Mouse (Mus musculus): ENCODE data around the gene Hmga1. TPM values are rescaled to one million over a fixed set of nuclear protein-coding genes. Genes with fewer than 3 reads are reported as not detected.

The Hmga1 gene
- total RNA-seq, 2 experiments from 2014 or later: 35.1 to 35.6 TPM

DNA sequence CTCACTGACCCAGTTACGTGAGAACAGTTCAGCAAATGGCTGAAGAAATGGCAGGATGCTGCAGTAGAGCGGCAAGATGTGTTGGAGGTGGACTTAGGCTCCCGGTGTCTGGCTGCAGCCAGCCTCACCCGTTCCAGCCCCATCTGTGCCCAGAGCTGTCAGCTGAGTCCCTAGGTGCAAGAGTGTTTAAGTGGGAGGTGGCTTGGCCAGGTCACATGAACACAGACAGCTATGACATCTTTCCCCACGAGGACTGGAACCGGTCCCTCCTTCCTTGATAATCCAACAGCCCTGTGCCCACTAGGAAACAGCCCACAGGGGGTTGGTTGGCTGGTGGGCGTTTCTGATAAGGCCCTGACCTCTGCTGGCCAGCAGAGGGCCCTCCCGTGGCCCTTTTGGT lies 28.3 kb upstream of the Hmga1 start:
- no peak for DNase-seq (ENCODE audit: low spot score in 2 of 2)

DNA sequence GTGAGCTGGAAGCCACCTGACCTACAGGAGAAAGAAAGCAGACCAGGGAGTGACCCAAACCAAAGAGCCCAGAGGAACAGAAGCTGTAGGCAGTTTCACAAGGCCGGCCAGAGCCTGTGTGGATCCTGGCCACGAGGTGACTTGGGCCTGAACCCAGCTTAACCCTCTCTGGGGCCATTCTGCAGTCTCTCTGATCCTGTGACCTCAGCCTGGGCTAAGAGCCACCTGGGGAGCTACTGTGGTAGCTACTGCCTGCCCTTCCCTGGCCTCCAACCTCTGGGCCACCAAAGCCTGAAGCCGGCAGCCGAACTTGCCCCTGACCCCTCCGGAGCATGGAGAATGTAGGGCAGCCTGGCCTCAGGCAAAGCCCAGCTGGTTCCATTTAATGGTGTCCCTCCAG lies 27.5 kb upstream of the Hmga1 start:
- no peak for DNase-seq (ENCODE audit: low spot score in 2 of 2)

DNA sequence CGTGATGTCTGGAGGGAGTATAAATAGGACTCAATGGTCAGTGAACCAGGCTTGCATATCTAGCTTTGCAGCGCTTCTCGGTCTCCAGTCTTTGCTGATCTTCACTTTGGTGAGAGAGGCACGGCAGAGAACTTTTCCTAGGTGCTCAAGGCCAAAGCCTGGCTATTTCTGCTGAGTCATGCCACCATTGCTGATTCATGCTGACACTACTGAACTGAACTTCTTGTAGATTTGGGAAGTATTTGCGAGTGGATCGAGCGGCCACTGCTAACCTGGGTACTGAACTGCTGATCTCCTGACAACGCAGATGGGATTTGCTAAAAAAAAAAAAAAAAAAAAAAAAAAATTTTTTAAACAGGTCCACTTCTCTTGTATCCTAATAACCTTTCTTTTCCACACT lies 24.2 kb upstream of the Hmga1 start:
- no peak for DNase-seq (ENCODE audit: low spot score in 2 of 2)

DNA sequence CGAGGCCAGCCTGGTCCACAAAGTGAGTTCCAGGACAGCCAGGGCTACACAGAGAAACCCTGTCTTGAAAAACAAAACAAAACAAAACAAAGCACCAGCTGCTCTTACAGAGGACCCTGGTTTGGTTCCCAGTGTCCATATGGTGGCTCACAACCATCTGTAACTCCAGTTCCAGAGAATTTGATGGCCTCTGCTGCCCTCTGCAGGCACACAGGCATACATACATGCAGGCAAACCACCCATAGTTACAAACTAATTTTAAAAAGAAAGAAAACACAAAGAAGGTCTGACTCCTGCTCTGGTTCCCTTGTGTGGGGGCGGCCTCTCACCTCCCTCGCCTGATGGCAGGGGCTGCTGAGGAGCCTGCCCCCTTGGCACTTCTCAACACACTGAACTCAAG lies 22.9 kb upstream of the Hmga1 start:
- no peak for DNase-seq (ENCODE audit: low spot score in 2 of 2)

DNA sequence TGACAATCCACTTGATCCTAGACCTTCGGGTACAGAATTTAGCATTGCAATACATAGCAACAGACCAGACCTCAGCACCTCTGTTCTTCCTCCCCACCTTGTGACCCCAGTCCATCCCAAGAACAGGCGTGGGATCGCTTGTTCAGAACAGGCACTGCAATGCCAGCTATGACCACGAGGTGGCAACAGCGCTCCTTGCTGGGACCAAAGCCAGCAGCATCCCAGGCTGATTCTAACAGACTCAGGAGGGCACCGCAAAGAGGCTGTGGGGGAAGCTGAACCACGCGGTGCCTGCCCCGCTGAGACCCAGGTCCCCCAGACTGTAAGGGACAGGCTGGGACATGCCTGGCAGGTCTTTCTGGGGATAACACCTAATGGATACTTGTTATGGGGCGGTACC lies 21.6 kb upstream of the Hmga1 start:
- peak; percentile 96 for DNase-seq (ENCODE audit: low spot score in 2 of 2)

DNA sequence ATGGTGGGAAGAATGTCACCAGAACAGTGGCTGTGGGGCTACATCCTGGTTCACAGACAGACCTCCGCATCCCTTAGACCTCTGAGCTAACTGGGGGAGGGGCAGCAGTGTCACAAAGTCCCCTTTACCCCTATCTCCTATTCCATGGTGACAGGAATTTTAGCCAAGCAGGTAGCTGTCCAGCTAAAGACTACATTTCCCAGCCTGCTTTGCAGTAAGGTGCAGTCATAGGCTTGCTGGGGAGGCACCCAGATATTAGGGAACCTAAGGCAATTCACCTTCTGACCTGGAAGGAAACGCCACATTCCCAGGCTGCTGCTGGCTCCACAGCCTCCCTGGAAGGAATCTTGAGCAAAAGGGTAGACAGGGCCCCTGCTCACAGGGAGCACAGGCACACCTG lies 15.0 kb upstream of the Hmga1 start:
- DNase-seq (ENCODE audit: low spot score in 2 of 2): no peak

- no peak for DNase-seq (ENCODE audit: low spot score in 2 of 2)
Measured at GRCm38 (mm10) chr17:27541984-27542383, 14.3 kb upstream of the Hmga1 start.

DNA sequence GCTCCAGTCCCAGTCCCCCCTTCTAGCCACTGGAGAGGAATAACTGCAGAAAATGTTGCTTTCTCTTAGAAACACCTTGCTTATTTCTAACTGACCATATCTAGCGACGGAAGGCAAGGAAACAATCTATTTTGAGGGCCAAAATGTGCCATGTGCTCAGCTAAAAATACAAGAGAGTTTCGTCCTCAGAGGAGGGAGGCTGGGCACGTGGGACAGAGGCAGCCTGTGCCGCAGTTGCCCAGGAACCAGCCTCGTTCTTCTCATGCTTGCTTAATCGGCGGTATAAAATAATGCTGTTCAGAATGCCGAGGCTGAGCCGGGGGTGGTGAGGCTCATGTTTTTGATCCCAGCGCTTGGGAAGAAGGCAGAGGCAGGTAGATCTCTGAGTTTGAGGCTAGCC lies 11.7 kb upstream of the Hmga1 start:
- no peak for DNase-seq (ENCODE audit: low spot score in 2 of 2)

DNA sequence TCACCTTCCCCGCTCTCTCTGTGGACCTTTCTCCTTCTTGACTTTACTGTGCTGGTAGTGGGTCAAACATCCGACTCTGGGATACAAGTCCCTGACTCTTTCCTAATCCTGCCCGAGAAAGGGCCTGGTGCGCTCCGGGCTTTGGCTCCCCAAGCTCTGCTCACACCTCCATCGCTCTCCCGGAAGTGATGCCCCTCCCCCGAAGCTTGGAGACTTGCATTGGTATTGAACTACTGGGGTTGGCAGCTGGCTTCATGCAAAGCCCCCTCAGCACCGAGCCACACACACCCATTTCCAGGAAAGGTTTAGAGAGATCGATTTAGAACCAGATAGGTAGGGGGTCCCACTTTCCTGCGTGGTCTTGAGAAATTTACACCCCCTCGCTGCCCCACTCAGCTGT lies 10.3 kb upstream of the Hmga1 start:
- no peak for DNase-seq (ENCODE audit: low spot score in 2 of 2)

DNA sequence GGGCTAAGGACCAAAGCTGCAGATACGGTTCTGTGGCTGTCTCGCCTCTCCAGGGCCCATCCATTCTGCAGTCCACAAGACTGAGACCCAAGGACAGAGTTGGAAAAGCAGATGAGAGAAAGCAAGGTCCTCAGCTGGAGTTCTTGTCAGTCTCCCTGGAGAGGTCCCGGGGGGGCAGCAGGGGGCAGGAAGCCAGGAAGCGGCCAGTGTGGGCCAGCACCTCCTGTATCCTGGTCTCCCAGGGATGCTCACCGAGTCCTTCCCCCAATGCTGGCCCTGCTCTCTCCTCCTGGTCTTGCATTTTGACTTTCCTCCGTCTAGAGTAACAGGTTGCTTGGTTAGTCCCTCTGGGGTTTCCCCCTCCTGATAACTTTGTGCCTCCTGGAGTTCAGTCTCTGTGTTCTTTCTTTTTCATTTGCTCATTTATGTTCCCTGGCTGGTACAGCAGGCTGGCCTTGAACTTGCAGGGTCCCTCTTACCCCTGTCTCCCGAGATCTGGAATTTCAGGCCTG lies 9.7 kb upstream of the Hmga1 start:
- no peak for DNase-seq (ENCODE audit: low spot score in 2 of 2)

GRCm38 (mm10) chr17:27547253-27547868 lies 8.9 kb upstream of the Hmga1 start:
- DNase-seq (ENCODE audit: low spot score in 2 of 2): peak in 1 of 2 experiments; percentile 8

- peak; percentile 49 to 54 for DNase-seq (ENCODE audit: low spot score in 2 of 2)
Measured at GRCm38 (mm10) chr17:27549234-27549633, 7.1 kb upstream of the Hmga1 start.

DNA sequence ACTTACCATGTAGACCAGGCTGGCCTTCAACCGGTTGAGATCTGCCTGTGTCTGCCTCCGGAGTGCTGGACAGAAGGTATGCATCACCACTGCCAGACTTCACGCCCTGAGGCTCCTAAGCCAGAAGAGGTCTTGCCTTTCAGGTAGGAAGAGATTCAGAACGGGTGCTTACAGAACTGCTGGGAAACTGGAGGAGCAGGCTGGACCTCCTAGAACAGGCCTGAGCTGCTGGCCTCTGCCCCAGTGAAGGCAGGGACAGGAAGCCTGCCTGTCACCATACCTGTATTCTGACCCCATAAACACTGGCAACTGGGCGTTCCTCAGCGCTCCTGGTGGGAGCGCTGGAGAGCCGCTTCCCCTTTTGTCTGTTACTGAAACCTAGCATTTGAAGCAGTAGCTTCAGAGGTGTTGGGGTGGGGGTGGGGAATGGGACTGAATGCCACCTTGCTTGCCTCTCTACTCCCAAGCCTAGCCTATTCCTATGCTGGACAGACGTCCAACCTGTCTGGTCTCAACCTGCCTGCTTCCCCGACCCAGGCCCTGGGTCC lies 4.8 kb upstream of the Hmga1 start:
- no peak for DNase-seq (ENCODE audit: low spot score in 2 of 2)

- peak in 1 of 2 experiments; percentile 48 for DNase-seq (ENCODE audit: low spot score in 2 of 2)
Measured at GRCm38 (mm10) chr17:27552215-27553201, 3.8 kb upstream of the Hmga1 start.

DNA sequence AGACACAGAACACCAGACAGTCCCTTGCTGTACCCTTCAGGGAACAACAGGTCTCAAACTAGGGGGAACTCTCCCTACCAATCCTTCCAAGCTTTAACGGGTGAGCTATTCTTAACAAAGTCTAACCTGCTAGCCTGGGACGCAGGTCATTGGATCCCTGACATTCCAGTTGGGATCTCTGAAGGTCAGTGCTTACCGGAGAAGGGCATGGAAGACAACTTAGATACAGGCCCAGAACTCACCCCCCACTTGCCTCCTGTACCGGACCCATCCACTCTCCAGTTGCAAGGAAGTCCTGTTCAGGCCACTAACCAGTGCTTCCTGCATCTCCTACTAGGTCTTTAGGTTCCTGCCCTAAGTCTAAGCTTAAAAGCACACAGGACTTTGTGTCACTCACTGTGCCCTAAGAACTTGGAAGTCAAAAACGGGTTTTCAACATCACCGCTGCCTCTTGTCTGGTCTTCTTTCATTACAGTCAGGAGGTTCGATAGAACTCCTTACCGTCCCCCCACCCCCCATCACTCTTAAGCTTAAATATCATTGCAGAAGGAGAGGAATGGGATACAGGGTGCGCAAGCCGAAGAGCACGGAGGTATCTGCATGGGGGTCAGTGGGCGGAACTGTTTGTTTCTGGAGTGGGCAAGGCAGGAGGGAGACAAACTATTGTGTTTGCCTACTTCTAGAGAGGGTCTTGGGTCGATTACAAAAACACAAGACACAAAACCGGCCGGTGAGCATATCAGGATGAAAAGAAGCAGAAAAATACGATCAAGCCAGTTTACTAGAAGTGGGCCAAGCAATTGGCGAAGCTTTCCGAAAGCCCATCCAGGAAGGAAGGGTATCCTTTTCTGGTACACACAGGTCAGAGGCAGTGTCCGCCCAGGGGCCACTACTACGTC lies 2.0 kb upstream of the Hmga1 start:
- no peak for DNase-seq (ENCODE audit: low spot score in 2 of 2)

DNA sequence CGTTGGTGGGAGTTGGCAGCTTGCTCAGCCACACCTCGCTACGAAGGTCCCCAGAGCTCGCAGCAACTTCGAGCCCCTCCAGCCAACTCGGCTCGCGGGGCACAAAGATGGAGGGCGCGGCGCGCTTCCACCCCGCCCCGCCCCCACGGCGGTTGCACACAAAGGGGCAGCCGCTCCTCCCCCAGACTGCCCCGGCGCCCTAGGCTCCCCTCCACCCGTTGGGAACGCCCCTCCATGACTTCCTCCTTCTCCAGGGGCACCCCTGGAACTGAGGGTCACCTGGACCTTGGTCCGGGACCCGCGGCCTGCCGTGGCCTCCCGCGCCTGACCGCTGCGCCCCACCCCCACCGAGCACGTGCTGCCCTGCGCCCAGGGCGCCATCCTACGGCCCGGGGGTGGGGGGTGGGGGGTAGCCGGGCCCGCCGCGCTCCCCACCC lies 1.2 kb upstream of the Hmga1 start:
- no peak for DNase-seq (ENCODE audit: low spot score in 2 of 2)

DNA sequence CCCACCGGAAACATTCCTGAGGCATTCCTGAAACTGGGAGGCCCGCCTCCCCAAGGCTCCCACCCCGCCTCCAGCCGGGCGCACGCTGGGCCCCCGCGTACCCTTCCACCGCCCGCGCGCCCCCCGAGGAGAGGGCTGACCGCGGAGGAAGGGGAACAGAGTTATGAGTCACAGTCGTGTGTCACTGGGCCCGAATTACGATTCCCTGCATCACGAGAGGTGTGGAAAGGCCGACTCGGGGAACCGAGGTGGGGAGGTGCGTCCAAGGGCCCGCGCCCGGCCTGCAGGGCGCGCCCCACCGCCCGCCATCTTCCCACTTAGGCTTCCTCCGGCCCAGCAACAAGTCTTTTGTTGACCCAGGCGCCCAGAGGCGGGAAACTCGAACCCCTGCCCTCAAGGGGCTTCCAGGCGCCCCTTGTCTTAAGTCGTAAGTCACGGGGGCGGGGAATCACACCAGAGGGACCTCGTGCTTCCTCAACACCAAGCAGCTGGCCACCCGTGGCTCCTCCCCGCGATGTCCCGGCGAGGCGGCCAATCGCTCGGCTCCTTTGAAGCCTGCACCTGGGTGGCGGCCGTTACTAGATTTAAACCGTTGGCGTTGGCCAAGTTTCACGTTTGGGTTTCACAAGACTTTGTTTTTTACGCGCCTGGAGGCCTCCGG lies 655 bp upstream of the Hmga1 start:
- DNase-seq (ENCODE audit: low spot score in 2 of 2): peak in 1 of 2 experiments; percentile 49

- DNase-seq (ENCODE audit: low spot score in 2 of 2): peak in 1 of 2 experiments; percentile 67
Measured at GRCm38 (mm10) chr17:27557181-27557926, 1.1 kb downstream of the Hmga1 start.

GRCm38 (mm10) chr17:27557927-27558661 lies 1.8 kb downstream of the Hmga1 start:
- DNase-seq (ENCODE audit: low spot score in 2 of 2): no peak
